Mouse (Mus musculus): Measurements from ENCODE around the gene Lrig1.

DNA sequence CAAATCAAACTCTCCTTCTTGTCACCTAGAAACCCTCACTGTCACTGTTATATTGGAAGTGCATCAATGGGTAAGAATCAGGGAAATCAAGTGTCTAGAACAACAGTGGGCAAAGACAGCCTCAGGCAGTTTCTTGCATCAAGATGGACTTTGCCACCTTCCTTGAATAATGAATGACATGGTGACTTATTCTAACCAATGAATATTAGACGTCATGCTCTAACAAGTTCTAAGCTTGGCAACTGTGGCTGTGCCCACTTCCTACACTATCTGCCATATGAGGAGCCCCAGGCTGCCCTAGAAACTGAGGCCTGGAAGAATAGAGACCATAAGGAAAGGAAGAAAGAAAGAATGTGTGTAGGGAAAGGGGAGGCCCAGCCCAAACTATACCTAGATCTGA lies 9.2 kb upstream of the Lrig1 start:
- TF ChIP-seq EP300 (optimal IDR thresholded peaks at IDR 0.05) (no peak), CTCF (IDR thresholded peaks at IDR 0.05; ENCODE audit: low read depth) (no peak)
